Mouse (Mus musculus) urinary bladder, postnatal 14 days (tissue): ENCODE data around the gene Tmem14a.
"Not testable (repeated sequence)": the region's sequence is repeated elsewhere in the genome, so short reads cannot be mapped to it uniquely, and the experiment has no call there.

Experiments
- DNase-seq: peaks from one replicate; pipeline ENCODE4 v3.0.0; 2021; ENCODE audit warnings: low spot score

The Tmem14a gene

DNA sequence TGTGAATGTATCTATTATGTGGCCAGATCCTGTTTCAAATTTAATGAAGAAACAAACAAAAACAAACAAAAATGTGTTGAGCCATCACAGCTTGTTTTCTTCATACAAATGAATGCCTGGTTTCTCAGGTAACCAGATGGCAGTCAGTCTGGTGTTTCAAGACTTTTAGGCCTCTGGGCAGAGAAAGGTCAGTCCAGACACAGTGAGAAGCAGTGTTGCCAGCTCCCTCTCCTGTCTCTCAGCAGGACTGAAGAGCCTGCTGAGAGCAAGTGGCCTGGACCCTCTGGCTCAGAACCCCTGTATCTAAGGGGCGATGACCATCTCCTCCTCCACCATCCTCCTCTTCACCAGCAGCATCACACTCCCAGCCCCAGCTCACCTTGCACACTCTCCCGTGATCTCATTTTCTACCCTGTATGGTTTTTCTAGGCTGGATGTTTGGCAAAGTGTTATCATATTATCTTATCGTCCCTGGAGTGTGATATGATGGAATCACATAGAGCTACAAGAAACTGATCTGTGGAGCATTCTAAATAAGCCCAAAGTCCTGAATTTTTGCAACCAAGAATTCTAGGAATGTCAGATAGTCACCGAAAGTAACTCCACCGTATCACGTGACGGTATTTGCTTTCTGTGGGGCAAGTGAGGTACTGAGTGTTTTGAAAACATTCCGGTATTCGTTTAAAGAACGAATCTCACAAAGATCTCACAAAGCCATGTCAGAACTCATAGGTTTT, 34.4 kb downstream of the Tmem14a start:
- no peak for DNase-seq

DNA sequence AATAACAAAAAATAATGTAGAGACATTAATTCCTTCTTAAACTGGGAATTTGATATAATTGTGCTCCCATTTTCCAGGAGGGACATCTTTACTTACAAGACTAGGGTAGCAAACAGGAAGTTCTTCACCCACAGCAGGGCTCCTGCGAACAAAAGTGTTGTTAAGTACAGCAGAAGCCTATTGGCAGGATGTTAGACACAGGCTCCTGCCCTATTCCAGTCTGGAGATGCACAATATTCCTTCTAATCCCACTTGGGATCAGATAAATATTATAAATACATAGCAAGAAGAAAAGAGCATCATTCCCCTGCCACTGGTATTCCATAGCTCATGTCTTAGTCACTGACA, 34.9 kb downstream of the Tmem14a start:
- no peak for DNase-seq

DNA sequence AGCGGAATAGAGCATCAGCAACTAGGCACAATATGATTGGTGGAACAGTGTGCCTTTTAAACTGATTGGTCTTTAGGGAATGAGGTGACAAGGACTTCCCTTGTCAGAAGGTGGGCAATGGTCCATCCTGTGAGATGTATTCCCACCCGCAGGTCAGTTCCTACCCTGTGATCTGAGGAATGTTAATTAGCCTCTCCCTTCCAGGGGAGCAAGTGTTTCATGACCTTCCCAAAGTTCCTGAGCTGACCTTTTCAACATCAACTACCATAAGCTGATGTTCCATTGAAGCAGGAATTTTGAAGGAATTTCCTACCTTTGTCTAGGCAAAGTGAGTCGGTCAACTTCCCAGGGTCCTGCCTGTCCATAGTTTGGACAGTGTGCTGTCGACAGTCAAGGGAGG, 35.5 kb downstream of the Tmem14a start:
- DNase-seq, result no peak

DNA sequence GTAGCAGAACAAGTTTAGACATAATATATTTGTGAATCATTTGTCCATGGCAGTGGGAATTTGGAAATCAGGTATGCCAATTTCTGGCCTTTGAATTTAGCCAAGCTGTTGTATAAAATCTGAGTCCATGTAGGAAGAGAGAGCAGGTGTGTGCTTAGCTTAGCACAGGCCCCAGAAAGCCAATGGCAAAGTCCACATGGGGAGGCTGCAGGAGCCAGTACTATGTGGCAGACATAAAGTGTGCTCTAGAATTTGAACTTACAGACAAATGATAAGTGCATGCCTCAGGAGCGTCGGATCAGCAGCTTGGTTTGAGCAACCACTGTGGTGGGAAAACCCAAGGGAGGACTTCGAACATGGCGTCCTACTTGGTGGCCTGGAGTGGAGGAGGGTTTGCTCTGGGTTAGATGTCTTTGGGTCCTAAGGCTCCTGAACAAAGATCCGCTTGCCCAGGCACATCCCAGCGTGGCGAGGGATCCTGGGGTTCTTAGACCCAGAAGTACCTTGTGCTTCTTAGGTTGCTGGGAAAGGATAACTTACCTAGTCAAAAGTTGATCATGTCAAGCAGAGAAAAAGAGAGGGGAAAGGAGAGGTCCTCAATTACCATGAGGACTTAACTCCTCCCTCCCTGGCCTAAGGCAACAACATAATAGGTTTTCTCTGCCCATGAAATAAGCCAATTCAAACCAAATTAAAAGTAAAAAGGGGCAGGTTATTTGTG, 37.4 kb downstream of the Tmem14a start:
- DNase-seq, result no peak

DNA sequence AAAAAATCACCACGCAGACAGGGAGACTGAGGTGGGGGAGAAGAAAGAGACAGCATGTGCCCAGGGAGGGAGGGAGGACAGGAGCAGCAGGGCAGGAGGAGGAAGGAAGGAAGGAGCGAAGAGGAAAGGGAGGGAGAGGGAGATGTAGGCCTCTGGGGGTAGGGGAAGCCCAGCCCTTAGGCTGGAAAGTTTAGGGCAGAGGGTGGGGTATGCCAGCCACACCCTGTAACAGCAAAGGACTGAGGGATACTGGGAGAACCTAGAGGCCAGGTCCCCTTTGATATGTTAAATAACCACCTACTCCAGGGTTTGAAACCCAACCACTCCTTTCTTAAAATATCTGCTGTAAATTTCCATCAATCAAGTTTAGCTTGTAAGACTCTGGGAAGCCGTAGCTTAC, 38.0 kb downstream of the Tmem14a start:
- no peak for DNase-seq

DNA sequence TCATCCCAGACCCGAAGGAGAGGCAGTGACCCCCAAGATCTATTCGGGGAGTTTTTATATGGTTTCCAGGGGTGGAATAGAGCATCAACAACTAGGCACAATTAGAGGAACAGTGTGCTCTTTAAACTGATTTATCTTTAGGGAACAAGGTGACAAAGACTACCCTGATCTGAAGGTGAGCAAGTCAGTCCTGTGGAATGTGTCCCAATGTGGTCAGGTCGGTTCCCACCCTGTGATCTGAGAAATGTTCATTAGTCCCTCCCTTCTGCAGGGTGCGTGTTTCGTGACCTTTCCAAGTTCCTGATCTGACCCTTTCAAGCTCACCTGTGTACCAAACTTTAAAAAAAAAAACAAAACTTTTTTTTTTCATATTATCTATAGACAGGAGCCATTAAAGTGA, 38.5 kb downstream of the Tmem14a start:
- no peak for DNase-seq

DNA sequence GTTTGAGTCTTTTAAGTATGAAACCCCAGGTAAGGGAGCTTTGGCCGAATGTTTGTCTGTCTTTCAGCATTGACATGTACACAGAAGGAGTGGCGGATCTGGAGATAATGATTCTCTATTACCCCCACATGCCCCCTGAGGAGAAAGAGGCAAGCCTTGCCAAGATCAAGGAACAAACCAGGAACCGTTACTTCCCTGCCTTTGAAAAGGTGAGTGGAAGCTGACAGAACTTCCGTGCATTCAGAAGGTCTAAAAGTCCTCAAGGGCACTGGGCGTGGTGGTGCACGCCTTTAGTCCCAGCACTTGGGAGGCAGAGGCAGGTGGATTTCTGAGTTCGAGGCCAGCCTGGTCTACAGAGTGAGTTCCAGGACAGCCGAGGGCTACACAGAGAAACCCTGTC, 41.6 kb downstream of the Tmem14a start:
- not testable (repeated sequence) for DNase-seq

DNA sequence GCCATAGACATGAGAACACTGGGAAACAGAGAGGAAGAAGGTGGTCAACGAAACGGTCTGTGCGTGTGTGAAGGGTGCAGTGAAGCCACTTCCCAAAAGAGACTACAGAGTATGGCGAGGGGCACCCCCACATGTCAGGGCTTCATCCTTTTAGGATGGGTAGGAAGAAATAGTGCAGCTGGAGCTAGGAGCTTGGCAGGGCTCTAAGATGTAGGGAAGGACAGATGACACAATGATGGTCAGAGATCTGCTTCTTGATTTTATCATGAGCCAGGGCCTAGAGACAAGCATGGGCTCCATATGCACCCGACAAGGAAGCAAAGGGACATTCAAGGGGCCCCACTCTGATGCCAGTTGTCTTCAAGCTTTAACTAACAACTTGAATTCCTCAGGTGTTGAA, 44.0 kb downstream of the Tmem14a start:
- DNase-seq, result no peak

DNA sequence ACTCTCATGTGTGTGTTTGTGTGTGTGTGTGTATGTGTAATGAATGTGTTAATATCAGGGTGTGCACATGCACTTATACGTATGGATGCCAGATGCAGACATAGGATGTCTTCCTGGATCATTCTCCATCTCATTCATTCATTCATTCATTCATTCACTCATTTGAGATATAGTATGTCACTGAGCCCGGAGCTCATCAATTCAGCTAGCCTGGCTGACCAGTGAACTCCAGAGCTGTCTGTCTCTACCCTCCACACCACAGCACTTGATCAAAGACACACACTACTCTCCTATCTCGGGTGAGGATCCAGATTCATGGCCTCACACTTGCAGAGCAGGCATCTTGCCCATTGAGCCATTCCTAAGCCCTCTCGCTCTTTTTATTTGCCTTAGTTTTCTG, 45.6 kb downstream of the Tmem14a start:
- no peak for DNase-seq

DNA sequence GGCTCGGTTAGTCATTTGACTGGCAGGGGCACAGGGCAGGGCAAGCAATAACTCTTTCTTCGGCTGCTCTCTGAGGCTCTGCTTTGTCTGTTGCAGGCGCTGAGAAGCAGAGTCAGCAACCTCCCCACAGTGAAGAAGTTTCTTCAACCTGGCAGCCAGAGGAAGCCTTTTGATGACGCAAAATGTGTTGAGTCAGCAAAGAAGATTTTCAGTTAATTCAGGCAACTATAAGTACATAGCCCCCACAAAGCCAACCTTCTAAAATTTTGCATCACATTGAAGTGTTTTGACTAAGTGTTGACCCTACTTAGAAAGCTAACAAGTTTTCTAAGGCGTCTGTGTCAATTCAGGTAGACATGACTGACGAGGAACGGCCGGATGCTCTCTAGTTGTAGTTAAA, 46.4 kb downstream of the Tmem14a start:
- no peak for DNase-seq

DNA sequence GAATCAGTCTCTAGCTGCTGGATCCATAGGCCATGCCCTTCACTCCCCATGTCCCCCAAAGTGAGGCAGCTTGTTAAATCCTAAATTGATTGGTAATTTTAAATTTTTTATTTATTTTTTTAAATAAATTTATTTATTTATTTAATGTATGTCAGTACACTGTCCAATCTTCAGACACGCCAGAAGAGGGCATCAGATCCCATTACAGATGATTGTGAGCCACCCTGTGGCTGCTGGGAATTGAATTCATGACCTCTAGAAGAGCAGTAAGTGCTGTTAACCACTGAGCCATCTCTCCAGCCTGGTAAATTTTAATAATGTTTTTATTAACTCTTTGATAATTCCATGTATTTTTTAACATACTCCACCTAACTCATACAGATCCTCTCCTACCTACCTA, 48.4 kb downstream of the Tmem14a start:
- DNase-seq, result no peak

DNA sequence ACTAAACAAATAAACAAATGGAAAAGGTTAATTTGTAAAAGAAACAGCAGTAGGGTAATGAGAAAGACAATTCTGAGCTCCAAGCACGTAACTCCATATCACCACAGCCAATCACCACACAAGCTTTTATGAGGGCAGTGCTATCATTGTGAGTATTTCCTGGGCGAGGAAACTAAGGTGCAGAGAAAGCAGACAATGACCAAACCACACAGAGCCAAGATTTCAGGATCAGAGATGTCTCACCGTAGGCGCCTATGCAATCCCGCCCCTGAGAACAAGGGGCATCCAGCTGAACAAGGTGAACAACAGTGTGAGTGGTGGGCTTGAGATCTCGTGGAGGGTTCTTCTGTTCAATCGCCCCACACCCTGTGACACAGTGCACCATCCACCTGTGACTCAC, 49.1 kb downstream of the Tmem14a start:
- not testable (repeated sequence) for DNase-seq

DNA sequence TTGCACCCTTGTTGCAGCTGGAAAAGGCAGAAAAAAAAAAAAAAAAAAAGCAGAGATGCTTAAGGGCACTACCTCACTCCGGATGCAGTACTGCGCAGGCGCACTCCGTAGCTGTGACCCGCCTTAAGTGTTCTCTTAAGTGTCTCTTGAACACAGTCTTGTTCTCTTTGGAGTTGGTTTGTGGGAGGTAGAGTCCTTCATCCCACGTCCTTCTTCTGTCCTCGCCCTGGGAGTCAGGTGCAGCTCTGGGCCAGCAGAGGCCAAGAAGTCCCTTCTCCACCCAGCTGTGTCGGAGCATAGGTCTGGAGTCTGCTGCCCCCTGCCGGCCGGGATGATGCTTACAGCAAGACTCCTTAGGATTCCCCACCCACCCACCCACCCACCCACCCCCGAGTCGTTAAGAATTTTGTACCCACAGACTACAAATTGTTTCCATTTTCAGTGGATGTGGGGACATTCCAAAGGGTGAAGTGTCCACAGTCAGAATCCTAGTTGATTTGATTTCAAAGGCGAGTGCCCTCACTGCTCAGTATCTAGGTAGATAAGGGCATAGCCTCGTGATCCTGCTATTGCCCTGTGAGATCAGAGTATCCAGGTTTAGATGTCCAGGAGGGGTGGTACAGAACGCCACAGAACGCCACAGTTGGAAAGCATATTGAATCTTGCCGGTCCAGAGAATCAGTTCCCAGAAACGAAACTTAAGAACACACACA, 53.1 kb downstream of the Tmem14a start:
- DNase-seq, result peak; percentile 83

DNA sequence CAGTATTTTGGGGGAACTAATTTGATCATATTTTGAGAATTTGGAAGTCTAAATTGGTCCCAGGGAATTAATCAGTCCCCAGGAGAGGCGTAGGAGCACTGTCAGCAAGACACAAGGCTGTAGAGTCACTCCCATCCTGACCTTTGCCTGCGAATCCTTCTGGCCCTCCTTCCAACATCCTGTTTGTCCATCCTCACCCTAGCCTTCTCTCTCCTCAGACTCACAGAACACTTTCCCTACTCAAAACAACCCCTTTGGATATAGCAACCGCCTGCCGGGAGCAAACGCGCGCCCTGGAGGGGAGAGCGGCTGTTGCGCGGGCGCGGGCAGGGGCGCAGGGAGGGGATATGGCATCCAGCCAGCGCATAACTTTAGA, 53.7 kb downstream of the Tmem14a start:
- no peak for DNase-seq

DNA sequence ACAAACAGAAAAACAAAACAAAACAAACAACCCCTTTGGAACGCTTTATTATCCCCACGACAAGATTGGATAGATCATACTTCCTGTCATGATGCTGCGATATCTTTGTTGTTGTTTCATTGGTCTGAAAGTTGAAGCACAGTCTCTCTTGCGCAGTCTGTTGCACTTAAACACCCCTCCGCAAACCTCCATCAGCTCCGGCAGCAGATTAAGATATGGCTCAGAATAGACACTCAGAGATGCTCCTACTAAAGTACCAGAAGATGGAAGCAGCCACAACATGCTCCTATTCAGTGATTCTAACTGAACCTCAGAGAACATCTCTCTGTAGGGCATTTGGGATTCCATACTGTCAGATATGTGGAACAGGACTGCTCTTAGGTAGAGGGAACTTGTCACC, 54.7 kb downstream of the Tmem14a start:
- no peak for DNase-seq

DNA sequence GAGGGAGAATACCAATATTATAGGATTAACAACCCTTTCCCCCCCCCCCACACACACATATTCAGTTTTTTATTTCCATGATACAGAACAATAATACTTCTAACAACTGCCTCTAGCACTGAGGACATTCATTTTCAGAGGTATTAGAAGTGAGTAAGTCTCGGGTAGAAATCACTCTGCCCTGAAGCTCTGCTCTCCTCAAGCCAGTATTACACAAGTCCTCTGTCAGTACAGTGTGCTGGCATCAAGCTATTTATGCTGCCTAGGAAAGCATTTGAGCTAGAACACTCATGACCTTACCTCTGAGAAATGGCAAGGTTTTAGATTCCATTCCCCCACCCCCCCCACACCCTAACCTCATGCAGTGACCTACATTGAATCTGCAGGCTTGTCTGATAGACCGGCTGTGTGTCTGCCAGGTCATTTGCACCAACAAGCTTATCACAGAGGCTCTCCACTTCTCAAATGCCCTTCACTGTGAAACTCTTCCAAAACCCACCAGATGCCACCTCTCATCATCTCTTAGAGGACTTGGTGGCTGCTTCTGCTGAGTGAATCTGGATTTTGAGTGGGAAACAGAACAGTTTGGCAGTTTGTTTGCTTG, 56.2 kb downstream of the Tmem14a start:
- DNase-seq, result no peak

DNA sequence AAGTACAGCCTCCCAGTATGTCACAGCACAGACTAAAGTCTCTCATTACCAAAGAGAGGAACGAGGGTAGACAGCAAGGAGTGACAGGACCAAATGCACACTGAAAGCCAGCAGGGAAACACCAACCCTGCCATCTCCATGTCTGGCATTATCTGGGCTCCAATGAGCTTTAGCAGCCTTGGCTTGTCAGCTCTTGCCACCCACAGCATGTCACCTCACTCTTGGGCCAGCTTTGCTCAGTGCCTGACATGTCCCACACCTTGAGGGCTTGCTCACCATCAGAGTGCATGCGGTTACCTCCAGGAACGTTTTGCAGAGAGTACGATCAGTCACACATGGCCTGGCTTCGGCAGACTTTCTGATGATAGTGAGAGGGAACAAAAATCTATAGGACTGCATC, 57.0 kb downstream of the Tmem14a start:
- DNase-seq, result not testable (repeated sequence)

DNA sequence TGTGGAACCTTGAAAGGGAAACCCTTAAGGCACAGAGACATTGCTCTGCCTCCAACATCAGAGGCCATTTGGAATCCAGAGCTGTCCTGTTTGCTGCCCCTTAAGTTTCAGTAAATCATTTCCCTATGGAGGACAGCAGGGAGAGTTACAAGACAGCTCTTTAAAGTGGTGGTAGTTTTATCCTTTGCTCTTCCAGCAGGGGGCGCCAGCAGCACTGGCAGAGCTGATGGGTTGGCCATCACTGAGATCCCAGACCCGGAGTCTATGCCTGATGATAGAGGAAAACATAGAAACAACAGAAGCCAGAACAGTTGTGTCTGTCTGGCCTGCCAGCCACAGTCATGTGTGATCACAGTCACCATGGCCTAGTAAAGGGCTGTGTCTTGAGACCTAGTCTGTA, 57.8 kb downstream of the Tmem14a start:
- not testable (repeated sequence) for DNase-seq
